Mouse (Mus musculus) ES-Bruce4 (cell line): ENCODE measurements at regions not wholly inside any gene's neighbourhood (a gene's known extent, or its start where the extent isn't known, plus 50 kb on each side); places are given as distances from the start of the nearest gene placed in this dataset.

Experiments
- CTCF ChIP-seq: IDR thresholded peaks from one replicate; pipeline ENCODE4 v1.8.1; 2011; ENCODE audit warnings: low read depth, low read length
- EP300 ChIP-seq: IDR thresholded peaks from 2 replicates; pipeline ENCODE4 v1.6.1; 2011; ENCODE audit warnings: low read depth, low read length; ENCODE audit not compliant: insufficient read depth
- POLR2A ChIP-seq: IDR thresholded peaks from one replicate; pipeline ENCODE4 v1.8.1; 2011; ENCODE audit warnings: low read length; ENCODE audit not compliant: insufficient read depth

DNA sequence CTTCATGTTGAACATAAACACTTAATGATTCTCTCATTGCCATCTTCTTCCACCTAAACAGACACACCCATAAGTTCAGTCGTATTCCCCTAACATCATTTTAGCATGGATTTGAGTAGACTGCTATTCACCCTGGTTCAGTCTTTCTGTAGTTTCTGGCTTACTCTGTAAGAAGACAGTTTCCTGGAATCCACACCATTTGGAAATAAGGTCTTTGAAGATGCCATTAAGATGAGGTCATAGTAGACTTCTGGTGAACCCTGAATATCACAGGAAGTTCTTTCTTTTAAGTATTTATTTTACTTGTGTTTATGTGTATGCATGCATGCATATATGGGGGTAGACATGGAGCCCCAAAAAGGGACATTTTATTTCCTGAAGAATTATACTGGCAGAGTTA is 187.7 kb downstream of the Rnf152 start:
- TF ChIP-seq CTCF (no peak), POLR2A (no peak), EP300 (no peak)
